Mouse (Mus musculus) liver, postnatal 0 days (tissue): ENCODE data around the gene Bbs7.

Source experiments
- CTCF ChIP-seq: sonication (generic); IDR thresholded peaks from 2 replicates; pipeline ENCODE4 v1.5.1; 2016; ENCODE audit warnings: antibody characterized with exemption, low read depth
- EP300 ChIP-seq: IDR thresholded peaks from 2 replicates; pipeline ENCODE4 v1.6.1; 2016; ENCODE audit warnings: antibody characterized with exemption, low read depth, mild to moderate bottlenecking

DNA sequence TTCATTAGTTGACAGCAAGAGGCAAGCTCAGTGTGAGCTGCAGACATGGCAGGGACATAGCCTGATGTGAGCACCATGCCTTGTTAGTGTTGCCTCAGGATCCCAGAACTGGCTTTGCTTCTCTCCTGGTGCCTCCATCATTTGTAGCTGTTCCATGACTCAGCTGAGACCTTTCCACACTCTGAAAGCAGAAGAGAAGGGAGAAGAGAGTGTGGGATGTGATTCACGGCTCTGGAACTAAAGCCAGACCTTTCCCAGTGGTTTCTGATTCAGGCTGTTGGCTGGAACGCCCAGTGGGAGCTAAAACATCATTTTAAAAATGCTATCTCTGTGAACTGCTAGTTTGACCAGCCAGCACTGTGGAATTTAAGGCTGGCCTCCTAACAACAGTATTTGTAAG, 72.5 kb downstream of the Bbs7 start:
- TF ChIP-seq CTCF (no peak), EP300 (no peak)
